Mouse (Mus musculus): ENCODE results near the gene Zfp362.

DNA sequence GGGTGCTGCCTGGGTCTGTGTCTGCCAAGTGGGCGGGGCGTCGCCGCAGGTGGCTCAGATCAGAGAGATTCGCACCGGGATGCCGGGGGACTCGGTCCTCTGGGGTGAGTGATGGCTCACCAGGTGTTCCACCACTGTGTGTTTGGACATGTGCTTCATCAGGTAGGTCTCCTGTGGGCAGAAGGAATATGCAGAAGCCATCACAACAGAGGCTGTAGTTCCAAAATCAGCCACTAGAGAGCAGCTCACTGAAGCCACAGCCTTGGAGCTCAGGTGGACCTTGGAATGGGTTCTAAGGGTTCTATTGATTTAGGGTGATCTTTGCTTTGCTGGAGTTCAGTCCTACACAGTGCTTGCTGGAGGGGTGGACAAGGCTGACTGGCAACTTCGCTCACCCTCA, 31.4 kb downstream of the Zfp362 start:
- TF ChIP-seq CTCF (IDR thresholded peaks at IDR 0.05; ENCODE audit: low read depth) (peak; percentile 89), EP300 (IDR thresholded peaks at IDR 0.05; ENCODE audit: low read depth) (no peak)
